Mouse (Mus musculus): ENCODE data around the gene Tor2a. TPM values are rescaled to one million over a fixed set of nuclear protein-coding genes. Genes with fewer than 3 reads are reported as not detected.

Gene Tor2a
- 58.5 and 60.2 TPM in 2 replicates for polyA plus RNA-seq (2014; fragmentation: Nextera tagmentation; extraction: Ambion mirVana)

DNA sequence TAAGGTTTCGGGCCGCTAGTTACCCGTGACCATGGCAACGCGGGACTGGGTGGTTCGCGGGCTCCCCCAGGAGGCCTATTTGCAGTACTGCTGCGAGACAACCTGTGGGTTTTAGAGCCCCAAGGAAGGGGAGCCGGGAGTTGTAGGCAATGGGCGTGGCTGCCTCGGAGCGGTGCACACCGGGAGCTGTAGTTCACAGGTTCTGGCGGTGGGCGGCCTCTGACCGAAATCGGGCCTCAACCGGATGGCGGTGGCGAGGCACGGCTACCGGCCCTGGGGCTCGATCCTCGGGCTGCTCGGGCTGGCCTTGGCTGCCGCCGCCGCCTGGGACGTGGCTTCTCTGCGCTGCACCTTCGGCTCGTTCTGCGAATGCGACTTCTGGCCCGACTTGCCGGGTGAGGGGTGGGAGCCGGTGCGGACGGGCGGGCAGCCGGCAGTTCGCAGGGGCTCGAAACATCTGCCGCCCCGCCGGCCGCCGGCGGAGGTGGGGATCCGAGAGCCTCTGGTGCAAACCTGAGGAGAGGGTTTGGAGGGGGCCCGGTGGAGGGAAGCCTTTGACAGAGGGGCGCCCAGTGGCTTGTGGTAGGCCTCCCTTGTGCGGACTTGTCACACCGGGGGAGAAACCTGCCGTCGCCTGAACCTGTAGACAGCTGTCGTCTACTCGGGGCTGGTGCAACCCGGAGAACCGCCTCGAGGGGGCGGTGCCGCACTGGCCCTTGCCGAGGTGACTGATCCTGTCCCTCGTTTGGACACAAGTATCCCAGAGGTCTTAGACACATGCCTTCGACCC is at the start of gene Tor2a:
Gene Tor2a, plus strand, starts transcription at position 179 of the 790 bp plus-strand sequence.
- Histone ChIP-seq H3K27ac (replicated peaks; ENCODE audit: low read depth, low read length) (0 out of 2 replicates have a peak within 1 kb of the TSS, but pooled peaks have one; percentile 23), H3K4me3 (ENCODE audit: low read depth, low read length) (peak within 1 kb of the TSS; percentile 56), H3K9ac (ENCODE audit: low read length) (peak within 1 kb of the TSS; percentile 73), H3K4me2 (ENCODE audit: low read depth, severe bottlenecking) (peak within 1 kb of the TSS; percentile 44), H3K36me3 (ENCODE audit: control insufficient read depth, insufficient read depth, low read length) (peaks cover 7% of the 10 kb centered on the region; the same call in 1 of the 2 replicates), H3K9me3 (ENCODE audit: control insufficient read depth, low read length) (no peaks in the 10 kb centered on the region), H3K4me1 (ENCODE audit: control insufficient read depth, insufficient read depth, low read length) (0 out of 2 replicates have a peak, but pooled peaks cover 4% of the 10 kb centered on the region), H3K27me3 (ENCODE audit: control insufficient read depth, insufficient read depth, low read length) (no peaks in the 10 kb centered on the region)
- ATAC-seq (ENCODE audit: insufficient number of reproducible peaks, low FRiP score, low TSS enrichment, low read depth) (peak; percentile 90), DNase-seq (ENCODE audit: low spot score) (peak; percentile 98)
- under 1% methylated on average over 66 of the region's 66 CpGs for WGBS

DNA sequence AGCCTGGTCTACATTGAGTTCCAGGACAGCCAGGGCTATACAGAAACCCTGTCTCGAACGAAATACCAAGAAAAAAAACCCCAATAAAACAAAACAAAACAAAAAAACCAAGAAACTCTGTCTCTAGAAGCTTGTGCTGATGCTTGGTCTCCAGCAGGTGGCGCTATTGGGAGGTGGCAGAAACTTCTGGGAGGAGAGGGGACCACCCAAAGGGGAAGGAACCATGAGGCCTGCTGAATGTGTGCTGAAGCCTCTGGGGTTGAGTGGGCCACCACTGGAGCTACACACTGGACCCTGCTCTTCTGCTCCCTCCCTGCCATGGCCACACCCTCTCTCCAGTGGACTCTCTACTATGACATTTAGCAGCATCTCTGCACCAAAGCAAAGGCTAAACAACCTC is 48.4 kb upstream of the Tor2a start:
- WGBS: 48% methylated on average over 3 of the region's 3 CpGs
- peaks cover 37% of the 10 kb centered on the region for H3K36me3 ChIP-seq (ENCODE audit: control insufficient read depth, insufficient read depth, low read length)

GRCm38 (mm10) chr2:32709521-32710137 is 47.4 kb upstream of the Tor2a start:
- Histone ChIP-seq H3K4me2 (ENCODE audit: low read depth, severe bottlenecking) (no peak overlapping the region), H3K27me3 (ENCODE audit: control insufficient read depth, insufficient read depth, low read length) (no peaks in the 10 kb centered on the region), H3K9me3 (ENCODE audit: control insufficient read depth, low read length) (no peaks in the 10 kb centered on the region), H3K4me1 (ENCODE audit: control insufficient read depth, insufficient read depth, low read length) (peaks cover 13% of the 10 kb centered on the region; the same call in 1 of the 2 replicates), H3K36me3 (ENCODE audit: control insufficient read depth, insufficient read depth, low read length) (peaks cover 34% of the 10 kb centered on the region), H3K9ac (ENCODE audit: low read length) (no peak overlapping the region), H3K4me3 (ENCODE audit: low read depth, low read length) (no peak overlapping the region), H3K27ac (replicated peaks; ENCODE audit: low read depth, low read length) (no peak overlapping the region)
- ATAC-seq (ENCODE audit: insufficient number of reproducible peaks, low FRiP score, low TSS enrichment, low read depth): no peak
- WGBS: 93% methylated on average over 20 of the region's 20 CpGs
- no peak for DNase-seq (ENCODE audit: low spot score)

More for the DNA sequence above, 48.4 kb upstream of the Tor2a start:
- Histone ChIP-seq H3K27ac (replicated peaks; ENCODE audit: low read depth, low read length) (no peak overlapping the region), H3K27me3 (ENCODE audit: control insufficient read depth, insufficient read depth, low read length) (no peaks in the 10 kb centered on the region), H3K4me3 (ENCODE audit: low read depth, low read length) (no peak overlapping the region), H3K4me1 (ENCODE audit: control insufficient read depth, insufficient read depth, low read length) (peaks cover 7% of the 10 kb centered on the region; the same call in 1 of the 2 replicates), H3K9ac (ENCODE audit: low read length) (no peak overlapping the region; the same call in 1 of the 2 replicates), H3K4me2 (ENCODE audit: low read depth, severe bottlenecking) (no peak overlapping the region), H3K9me3 (ENCODE audit: control insufficient read depth, low read length) (no peaks in the 10 kb centered on the region)
- ATAC-seq (ENCODE audit: insufficient number of reproducible peaks, low FRiP score, low TSS enrichment, low read depth) (no peak), DNase-seq (ENCODE audit: low spot score) (peak; percentile 85)

DNA sequence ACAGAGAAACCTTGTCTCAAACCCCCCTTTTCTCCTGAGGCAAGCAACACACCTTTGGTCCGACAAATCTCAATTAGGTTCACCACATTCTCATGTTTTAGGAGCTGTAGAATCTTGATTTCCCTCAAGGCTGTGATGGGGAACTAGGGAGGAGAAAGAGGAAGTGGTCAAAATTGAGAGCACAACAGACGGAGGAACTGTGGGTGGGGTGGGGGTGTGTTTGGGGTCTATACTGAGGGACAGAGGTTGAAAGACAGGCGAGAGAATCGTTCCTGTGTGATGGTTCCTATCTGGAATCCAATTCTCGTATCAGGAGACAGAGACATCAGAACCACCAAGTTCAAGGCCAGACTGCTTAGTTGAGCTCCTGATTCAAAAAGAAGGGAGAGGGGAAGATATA is 46.6 kb upstream of the Tor2a start:
- Histone ChIP-seq H3K4me2 (ENCODE audit: low read depth, severe bottlenecking) (no peak overlapping the region), H3K4me3 (ENCODE audit: low read depth, low read length) (no peak overlapping the region), H3K27ac (replicated peaks; ENCODE audit: low read depth, low read length) (no peak overlapping the region), H3K36me3 (ENCODE audit: control insufficient read depth, insufficient read depth, low read length) (peaks cover 31% of the 10 kb centered on the region), H3K9ac (ENCODE audit: low read length) (no peak overlapping the region), H3K9me3 (ENCODE audit: control insufficient read depth, low read length) (no peaks in the 10 kb centered on the region), H3K4me1 (ENCODE audit: control insufficient read depth, insufficient read depth, low read length) (peaks cover 13% of the 10 kb centered on the region; the same call in 1 of the 2 replicates), H3K27me3 (ENCODE audit: control insufficient read depth, insufficient read depth, low read length) (no peaks in the 10 kb centered on the region)
- ATAC-seq (ENCODE audit: insufficient number of reproducible peaks, low FRiP score, low TSS enrichment, low read depth) (no peak), DNase-seq (ENCODE audit: low spot score) (no peak)
- 93% methylated on average over 5 of the region's 5 CpGs for WGBS

- H3K36me3 ChIP-seq (ENCODE audit: control insufficient read depth, insufficient read depth, low read length): peaks cover 22% of the 10 kb centered on the region
Measured at GRCm38 (mm10) chr2:32711301-32712056, 45.6 kb upstream of the Tor2a start.

DNA sequence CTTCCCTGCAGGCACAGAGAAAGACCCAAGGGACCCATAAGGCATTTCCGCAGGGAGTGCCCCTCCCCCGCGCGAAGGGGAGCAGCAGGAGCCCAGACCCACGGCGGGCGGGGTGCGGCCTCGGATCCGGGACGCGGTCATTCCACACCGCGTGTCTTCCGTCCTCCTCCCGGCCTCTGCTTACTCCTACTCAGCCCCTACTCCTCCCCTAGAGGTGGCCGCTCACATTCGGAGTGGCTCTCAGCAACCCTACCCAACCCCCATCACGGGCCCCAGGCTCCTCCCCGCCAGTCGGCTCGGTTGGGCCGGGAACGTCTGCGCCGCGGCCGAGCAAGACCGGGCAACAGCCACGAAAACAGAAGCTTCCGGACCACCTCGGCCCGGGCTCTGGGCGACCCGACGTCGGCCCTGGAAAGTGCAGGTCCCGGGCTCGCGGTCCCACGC is 44.9 kb upstream of the Tor2a start:
- H3K4me2 ChIP-seq (ENCODE audit: low read depth, severe bottlenecking): peak overlapping the region; percentile 77
- WGBS: under 1% methylated on average over 41 of the region's 41 CpGs
- peaks cover 13% of the 10 kb centered on the region; the same call in 1 of the 2 replicates for H3K4me1 ChIP-seq (ENCODE audit: control insufficient read depth, insufficient read depth, low read length)
- peak; percentile 77 for DNase-seq (ENCODE audit: low spot score)
- peak overlapping the region; percentile 72 for H3K27ac ChIP-seq (replicated peaks; ENCODE audit: low read depth, low read length)
- H3K36me3 ChIP-seq (ENCODE audit: control insufficient read depth, insufficient read depth, low read length): peaks cover 17% of the 10 kb centered on the region
- ATAC-seq (ENCODE audit: insufficient number of reproducible peaks, low FRiP score, low TSS enrichment, low read depth): peak; percentile 52; the same call in 1 of the 2 replicates
- H3K9me3 ChIP-seq (ENCODE audit: control insufficient read depth, low read length): no peaks in the 10 kb centered on the region; the same call in 1 of the 2 replicates
- peak overlapping the region; percentile 78 for H3K9ac ChIP-seq (ENCODE audit: low read length)
- H3K4me3 ChIP-seq (ENCODE audit: low read depth, low read length): peak overlapping the region; percentile 85
- H3K27me3 ChIP-seq (ENCODE audit: control insufficient read depth, insufficient read depth, low read length): no peaks in the 10 kb centered on the region

More at GRCm38 (mm10) chr2:32711301-32712056, 45.6 kb upstream of the Tor2a start:
- DNase-seq (ENCODE audit: low spot score) (no peak), ATAC-seq (ENCODE audit: insufficient number of reproducible peaks, low FRiP score, low TSS enrichment, low read depth) (no peak)
- Histone ChIP-seq H3K9ac (ENCODE audit: low read length) (peak overlapping the region; percentile 78), H3K4me1 (ENCODE audit: control insufficient read depth, insufficient read depth, low read length) (peaks cover 13% of the 10 kb centered on the region; the same call in 1 of the 2 replicates), H3K4me2 (ENCODE audit: low read depth, severe bottlenecking) (peak overlapping the region; percentile 77), H3K27me3 (ENCODE audit: control insufficient read depth, insufficient read depth, low read length) (no peaks in the 10 kb centered on the region), H3K27ac (replicated peaks; ENCODE audit: low read depth, low read length) (peak overlapping the region; percentile 72), H3K9me3 (ENCODE audit: control insufficient read depth, low read length) (no peaks in the 10 kb centered on the region), H3K4me3 (ENCODE audit: low read depth, low read length) (peak overlapping the region; percentile 85)
- WGBS: 30% methylated on average over 9 of the region's 9 CpGs

DNA sequence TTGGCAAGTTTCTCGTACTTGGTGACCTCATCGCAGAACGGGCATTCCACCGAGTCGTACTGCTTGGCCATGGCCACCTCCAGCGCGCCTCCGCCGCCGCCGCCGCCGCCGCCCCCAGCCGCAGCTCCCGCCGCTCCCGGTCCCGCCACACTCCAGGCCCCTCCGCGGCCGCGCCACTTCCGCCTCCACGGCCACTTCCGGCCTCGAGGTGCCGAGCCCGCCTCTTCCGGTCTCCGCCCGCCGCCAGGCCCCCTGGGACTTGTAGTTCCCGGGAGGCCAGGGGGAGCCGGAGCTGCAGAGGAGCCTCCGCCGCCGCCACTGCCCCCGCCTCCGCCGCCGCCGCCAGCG is 44.5 kb upstream of the Tor2a start:
- WGBS: under 1% methylated on average over 42 of the region's 44 CpGs
- Histone ChIP-seq H3K4me2 (ENCODE audit: low read depth, severe bottlenecking) (peak overlapping the region; percentile 77), H3K9me3 (ENCODE audit: control insufficient read depth, low read length) (no peaks in the 10 kb centered on the region; the same call in 1 of the 2 replicates), H3K27ac (replicated peaks; ENCODE audit: low read depth, low read length) (peak overlapping the region; percentile 92), H3K4me3 (ENCODE audit: low read depth, low read length) (peak overlapping the region; percentile 85), H3K36me3 (ENCODE audit: control insufficient read depth, insufficient read depth, low read length) (peaks cover 17% of the 10 kb centered on the region; the same call in 1 of the 2 replicates), H3K27me3 (ENCODE audit: control insufficient read depth, insufficient read depth, low read length) (no peaks in the 10 kb centered on the region), H3K4me1 (ENCODE audit: control insufficient read depth, insufficient read depth, low read length) (peaks cover 13% of the 10 kb centered on the region; the same call in 1 of the 2 replicates), H3K9ac (ENCODE audit: low read length) (peak overlapping the region; percentile 78)
- peak; percentile 83 for ATAC-seq (ENCODE audit: insufficient number of reproducible peaks, low FRiP score, low TSS enrichment, low read depth)
- DNase-seq (ENCODE audit: low spot score): peak; percentile 98
